Mouse (Mus musculus): ENCODE data around the gene Zfpm1.

The Zfpm1 gene

DNA sequence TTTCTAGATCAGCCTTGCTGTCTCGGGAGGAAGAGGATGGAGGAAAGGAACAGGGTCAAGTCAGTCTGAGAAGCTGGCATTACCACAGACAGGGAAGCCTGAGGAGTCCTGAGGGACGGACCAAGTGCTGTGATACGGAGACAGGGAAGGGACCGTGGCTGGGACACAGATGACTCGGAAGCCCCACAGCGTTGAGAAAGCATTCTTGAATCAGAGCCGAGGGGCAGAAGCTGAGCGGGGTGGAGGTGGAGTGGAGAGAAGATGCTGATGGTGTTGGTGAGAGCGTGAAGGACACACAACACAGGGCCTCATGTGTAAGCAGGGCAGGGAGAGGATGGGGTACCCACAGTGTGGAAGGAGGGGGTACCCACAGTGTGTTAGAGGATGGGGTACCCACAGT, 13.4 kb downstream of the Zfpm1 start:
- no peak for DNase-seq (ENCODE audit: extremely low read depth, insufficient read length, low spot score)

- DNase-seq (ENCODE audit: extremely low read depth, insufficient read length, low spot score): no peak
Observed at GRCm38 (mm10) chr8:122296173-122297001, 14.4 kb downstream of the Zfpm1 start.

DNA sequence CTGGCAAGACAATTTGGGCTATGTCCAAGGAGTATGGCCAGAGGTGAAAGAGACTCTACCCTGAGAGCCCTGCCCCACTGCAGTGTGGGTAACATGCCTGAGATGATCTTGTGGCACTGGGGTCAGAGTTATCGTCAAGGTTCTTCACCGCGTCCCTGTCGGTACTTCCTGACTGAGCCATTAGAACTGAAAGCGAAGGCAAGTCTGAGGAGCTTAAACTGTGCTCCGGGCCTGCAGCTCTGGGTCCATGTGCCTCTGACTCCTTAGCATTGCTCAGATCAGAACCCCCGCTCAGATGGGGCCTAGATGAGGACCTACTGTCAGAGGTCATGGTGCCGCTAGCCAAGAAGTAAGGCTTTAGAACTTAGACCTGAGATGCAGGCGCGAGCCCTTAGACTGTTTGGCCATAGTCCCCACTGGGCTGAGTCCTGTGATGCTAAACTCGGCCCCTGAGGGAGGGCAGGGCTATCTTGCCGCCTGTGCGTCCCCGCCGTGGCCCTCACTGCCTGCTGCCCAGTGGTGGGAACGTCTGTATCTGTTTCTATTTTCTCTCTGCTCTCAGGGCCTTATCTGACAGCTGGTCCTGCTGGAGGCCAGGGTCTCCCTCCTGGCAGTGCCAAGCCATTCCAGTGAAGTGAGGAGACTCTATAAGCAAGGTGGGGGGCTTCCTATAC, 17.8 kb downstream of the Zfpm1 start:
- DNase-seq (ENCODE audit: extremely low read depth, insufficient read length, low spot score): no peak

DNA sequence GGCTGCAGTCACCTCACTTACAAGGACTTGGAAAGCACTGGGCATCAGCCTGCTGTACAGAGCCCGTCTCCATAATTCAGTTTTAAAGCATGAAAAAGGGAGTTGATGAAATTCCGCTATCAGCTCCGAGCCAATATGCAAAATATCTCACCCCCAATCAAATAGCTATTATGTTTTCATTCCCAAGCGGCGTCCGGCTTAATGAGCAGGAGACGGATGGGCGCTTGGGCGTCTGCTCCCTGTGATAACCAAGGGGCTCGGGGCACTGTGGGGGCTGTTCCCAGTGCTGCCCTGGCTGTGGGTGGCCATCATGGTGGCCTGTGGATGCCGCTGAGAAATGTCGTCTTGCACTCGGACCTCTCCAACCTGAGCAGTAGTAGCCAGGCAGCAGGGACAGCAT, 19.1 kb downstream of the Zfpm1 start:
- DNase-seq (ENCODE audit: extremely low read depth, insufficient read length, low spot score): no peak

DNA sequence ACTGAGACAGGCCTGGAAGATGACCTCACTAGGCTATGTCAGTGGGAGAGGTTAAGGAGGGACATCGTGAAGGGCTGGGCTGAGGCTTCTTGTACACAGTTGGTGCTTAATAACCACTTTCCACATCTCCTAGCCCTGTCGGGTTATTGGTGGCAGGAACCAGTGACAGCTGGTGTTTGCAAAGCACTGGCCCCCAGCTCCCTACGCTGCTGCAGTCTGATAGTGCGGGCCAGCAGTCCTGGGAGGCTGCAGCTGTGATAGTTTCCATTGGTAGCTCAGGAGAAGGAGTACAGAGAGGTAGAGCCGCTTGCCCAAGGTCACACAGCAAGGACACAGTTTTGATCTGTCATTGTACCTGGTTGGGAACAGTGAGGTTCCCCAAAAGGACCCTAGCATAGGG, 19.9 kb downstream of the Zfpm1 start:
- no peak for DNase-seq (ENCODE audit: extremely low read depth, insufficient read length, low spot score)

DNA sequence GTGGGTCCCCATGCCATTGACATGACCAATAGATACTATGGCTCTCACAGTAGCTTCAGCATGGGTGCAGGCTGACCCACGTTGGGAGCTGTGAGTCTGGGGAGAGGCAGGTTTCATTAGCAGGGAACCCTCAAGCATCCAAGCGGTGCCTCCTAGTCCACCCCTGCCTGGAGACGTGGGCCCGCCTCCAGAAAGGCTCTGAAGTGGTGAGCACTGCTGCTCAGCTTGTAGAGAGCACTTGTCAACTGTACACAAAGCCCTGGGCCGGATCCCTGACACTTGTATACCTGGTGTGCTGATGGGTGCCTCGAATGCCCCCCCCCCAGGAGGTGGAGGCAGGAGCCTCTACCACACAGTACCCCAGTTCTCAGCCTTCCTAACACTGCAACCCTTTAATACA, 21.5 kb downstream of the Zfpm1 start:
- DNase-seq (ENCODE audit: extremely low read depth, insufficient read length, low spot score): no peak

GRCm38 (mm10) chr8:122304058-122304457, 22.1 kb downstream of the Zfpm1 start:
- DNase-seq (ENCODE audit: extremely low read depth, insufficient read length, low spot score): no peak

GRCm38 (mm10) chr8:122306660-122307399, 24.9 kb downstream of the Zfpm1 start:
- no peak for DNase-seq (ENCODE audit: extremely low read depth, insufficient read length, low spot score)

- DNase-seq (ENCODE audit: extremely low read depth, insufficient read length, low spot score): no peak
Observed at GRCm38 (mm10) chr8:122307836-122308235, 25.9 kb downstream of the Zfpm1 start.

GRCm38 (mm10) chr8:122309272-122309671, 27.3 kb downstream of the Zfpm1 start:
- no peak for DNase-seq (ENCODE audit: extremely low read depth, insufficient read length, low spot score)

- no peak for DNase-seq (ENCODE audit: extremely low read depth, insufficient read length, low spot score)
Observed at GRCm38 (mm10) chr8:122311115-122311514, 29.2 kb downstream of the Zfpm1 start.

DNA sequence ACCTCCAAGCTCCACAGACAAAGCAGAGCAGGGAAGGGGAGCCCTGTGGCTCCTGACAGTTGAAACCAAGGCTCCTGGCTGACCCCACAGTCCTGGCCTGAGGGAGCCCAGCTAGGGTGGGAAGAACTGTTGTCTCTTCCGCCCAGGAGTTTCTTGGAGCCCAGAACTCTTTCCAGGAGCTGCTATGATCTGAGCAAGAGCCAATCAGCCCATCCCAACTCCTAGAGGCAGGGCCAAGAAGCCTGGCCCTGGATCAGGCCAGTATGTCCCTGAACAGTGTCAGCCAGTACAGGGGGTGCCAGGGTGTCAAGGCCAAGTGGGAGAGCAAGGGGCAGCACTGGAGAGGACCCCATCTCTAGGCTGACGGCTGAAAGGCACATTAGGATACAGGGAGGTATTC, 30.6 kb downstream of the Zfpm1 start:
- no peak for DNase-seq (ENCODE audit: extremely low read depth, insufficient read length, low spot score)

GRCm38 (mm10) chr8:122313310-122313709, 31.4 kb downstream of the Zfpm1 start:
- no peak for DNase-seq (ENCODE audit: extremely low read depth, insufficient read length, low spot score)

DNA sequence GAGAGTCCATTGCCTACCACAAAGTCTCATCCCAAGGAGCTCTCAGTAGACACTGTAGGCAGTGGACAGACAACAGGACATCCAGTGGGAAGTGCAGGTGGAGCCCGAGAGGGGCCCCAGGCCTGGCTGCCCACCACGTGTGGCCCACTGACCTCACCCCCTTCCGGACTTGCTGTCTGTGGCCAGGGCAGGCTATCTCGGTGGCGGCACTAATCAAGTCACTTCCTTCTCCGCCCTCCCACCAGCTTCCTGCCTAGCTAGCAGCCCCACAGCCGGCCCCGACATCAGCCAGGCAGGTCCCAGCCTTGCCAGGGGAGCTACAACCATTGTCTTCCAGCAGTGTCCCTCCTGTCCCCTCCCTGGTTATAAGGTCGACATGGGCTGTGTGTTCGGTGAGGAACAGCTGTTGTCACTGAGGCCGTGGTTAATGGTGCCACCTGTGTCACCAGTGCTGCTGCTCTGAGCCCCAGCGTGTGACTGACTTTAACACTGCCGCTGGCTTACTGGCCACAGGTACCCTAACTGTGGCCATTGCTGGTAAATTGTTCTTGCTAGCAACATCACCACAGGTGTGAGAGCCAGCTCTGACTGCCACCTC, 33.1 kb downstream of the Zfpm1 start:
- DNase-seq (ENCODE audit: extremely low read depth, insufficient read length, low spot score): no peak

GRCm38 (mm10) chr8:122316402-122316801, 34.5 kb downstream of the Zfpm1 start:
- DNase-seq (ENCODE audit: extremely low read depth, insufficient read length, low spot score): no peak

DNA sequence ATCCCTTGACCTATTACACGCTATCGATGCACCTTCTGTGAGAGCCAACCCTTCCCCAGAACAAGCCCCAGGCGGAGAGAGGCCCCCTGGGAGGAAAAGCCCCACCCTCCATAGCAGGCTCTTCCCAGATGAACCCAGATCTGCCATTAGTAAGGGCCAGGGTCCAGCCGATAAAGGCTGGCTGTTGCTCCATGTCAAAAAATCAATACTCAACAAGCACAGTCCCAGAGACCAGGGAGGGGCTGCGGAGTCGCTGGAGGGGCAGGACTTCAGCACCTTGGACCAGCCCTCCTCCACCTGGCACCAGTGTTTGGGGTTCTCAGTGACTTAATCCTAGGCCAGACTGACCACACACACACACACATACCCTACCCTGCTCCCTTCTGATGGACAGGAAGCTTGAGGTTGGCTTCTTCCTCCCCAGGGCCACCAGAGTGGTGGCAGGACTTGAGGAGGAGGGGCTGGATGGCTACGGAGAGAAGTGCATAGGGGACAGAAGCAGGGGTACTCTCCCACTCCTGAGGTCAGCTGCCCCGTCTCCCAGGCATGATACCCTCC, 36.1 kb downstream of the Zfpm1 start:
- no peak for DNase-seq (ENCODE audit: extremely low read depth, insufficient read length, low spot score)

DNA sequence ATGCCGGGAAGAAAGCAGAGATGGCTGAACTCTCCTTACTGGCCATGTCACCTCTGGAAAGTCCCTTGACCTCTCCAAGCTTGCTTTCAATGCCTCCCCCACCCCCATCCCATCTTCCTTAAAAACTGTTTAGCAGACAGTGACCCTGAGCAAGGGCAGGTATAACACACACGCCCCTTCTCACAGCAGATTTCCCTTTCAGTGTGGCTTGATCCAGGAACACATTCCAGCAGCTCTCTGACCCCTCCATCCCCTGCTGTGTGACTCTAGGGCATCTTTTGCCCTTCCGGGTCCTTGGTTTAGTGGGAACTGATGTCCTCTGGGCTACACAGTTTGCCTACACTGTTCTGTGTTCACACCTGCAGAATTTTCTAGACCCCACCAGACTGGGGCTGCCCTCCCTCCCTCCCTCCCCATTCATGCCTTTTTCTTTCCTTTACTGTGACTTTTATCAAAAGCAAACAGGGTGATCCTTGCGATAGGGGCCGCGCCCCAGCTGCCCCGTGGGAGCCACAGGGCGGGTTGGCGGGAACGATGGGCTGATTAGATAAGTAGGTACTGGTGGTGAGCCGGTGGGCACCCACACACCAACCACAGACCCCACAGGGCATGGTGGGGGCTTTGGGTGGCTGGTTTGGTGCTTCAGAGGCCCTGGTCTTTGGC, 37.2 kb downstream of the Zfpm1 start:
- no peak for DNase-seq (ENCODE audit: extremely low read depth, insufficient read length, low spot score)

- no peak for DNase-seq (ENCODE audit: extremely low read depth, insufficient read length, low spot score)
Observed at GRCm38 (mm10) chr8:122319708-122320075, 37.8 kb downstream of the Zfpm1 start.

DNA sequence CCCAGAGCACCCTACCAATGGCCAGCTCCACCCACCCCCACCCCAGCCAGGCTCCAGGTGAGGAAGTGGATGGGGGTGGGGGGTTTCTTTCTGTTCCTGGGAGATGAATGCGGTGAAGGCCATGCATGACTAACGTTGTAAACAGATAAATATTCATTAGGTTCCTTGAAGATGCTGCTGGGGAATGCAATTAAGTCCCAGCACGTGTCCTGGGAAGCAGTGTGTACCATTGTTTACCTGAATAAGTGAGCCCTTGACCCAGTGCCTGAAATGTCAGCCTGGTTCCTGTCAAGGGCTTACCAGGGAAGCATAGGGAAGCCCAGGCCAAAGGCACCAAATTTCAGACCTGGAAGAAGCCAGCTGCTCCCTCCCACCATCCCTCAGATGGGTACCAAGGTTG, 38.6 kb downstream of the Zfpm1 start:
- DNase-seq (ENCODE audit: extremely low read depth, insufficient read length, low spot score): no peak

- no peak for DNase-seq (ENCODE audit: extremely low read depth, insufficient read length, low spot score)
Observed at GRCm38 (mm10) chr8:122321455-122321921, 39.5 kb downstream of the Zfpm1 start.

All from 3134 (cell line).